Mouse (Mus musculus) stomach, embryonic 16.5 days (tissue): ENCODE measurements at regions not wholly inside any gene's neighbourhood (a gene's known extent, or its start where the extent isn't known, plus 50 kb on each side); places are given as distances from the start of the nearest gene placed in this dataset.

ENCODE experiments used
- ATAC-seq: fragments of 200-750 bp; cut with Nextera tagmentation; 2 replicates; pipeline ENCODE4 v1.8.0; 2017; ENCODE audit warnings: moderate number of reproducible peaks, moderate TSS enrichment; ENCODE audit not compliant: insufficient read depth, low FRiP score
- H3K27ac ChIP-seq: fragments of 300-500 bp; sonication (generic); 2 replicates; pipeline ENCODE4 v1.5.1; 2014; ENCODE audit warnings: low read length
- H3K27me3 ChIP-seq: fragments of 300-500 bp; sonication (generic); 2 replicates; pipeline ENCODE4 v1.6.1; 2014; ENCODE audit warnings: low read length, control low read depth, mixed read lengths; ENCODE audit not compliant: control insufficient read depth, insufficient read depth
- H3K36me3 ChIP-seq: fragments of 300-500 bp; sonication (generic); 2 replicates; pipeline ENCODE4 v1.6.1; 2014; ENCODE audit warnings: low read length; ENCODE audit not compliant: control insufficient read depth, insufficient read depth
- H3K4me1 ChIP-seq: fragments of 300-500 bp; sonication (generic); 2 replicates; pipeline ENCODE4 v1.6.1; 2014; ENCODE audit warnings: low read length, control low read depth, mixed read lengths; ENCODE audit not compliant: control insufficient read depth, insufficient read depth
- H3K4me2 ChIP-seq: fragments of 300-500 bp; sonication (generic); 2 replicates; pipeline ENCODE4 v1.6.1; 2014; ENCODE audit warnings: low read depth, low read length, mixed read lengths
- H3K4me3 ChIP-seq: fragments of 300-500 bp; sonication (generic); replicated peaks from 2 replicates; pipeline ENCODE4 v1.5.1; 2014; ENCODE audit warnings: mild to moderate bottlenecking, low read length
- H3K9ac ChIP-seq: fragments of 300-500 bp; sonication (generic); 2 replicates; pipeline ENCODE4 v1.6.1; 2014; ENCODE audit warnings: low read length
- H3K9me3 ChIP-seq: fragments of 300-500 bp; sonication (generic); replicated peaks from 2 replicates; pipeline ENCODE4 v1.6.1; 2016; ENCODE audit warnings: low read length, control low read depth; ENCODE audit not compliant: control insufficient read depth
- WGBS: fragments of 180-500 bp; shearing (Covaris S2); extraction: QIAGEN DNeasy Blood & Tissue Kit; methylation state at CpG from one replicate; pipeline ENCODE4 v1.1.7; 2014; 5-methylcytosine and 5-hydroxymethylcytosine counted together

DNA sequence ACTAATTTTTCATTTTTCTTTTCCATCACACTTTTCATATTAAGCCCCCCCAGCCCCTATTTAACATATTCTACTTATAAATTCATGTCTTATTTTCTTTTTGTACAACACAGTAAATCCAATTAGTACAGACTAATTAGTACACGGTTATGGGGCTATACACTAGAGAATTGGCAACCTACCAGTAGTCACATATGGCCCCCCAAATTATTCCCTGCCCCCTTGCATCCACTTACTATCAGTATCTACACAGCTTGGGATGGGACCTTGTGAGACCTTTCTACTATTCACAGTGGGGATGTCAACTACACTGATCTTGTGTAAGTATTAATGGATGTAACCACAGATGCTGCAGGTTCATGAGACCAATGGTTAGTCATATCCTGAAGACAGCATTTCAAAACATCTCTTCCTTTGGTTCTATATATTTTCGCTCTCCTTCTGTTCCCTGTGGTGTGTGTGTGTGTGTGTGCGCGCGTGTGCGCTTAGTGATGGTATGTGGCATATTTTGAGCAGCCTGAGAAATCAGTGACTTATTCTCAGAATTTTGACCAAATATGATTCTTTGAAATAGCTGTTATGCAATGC is 732.9 kb upstream of the Zeb2 start:
- Histone ChIP-seq H3K4me3 (no peak overlapping the region), H3K36me3 (no peaks in the 10 kb centered on the region), H3K4me2 (no peak overlapping the region), H3K9me3 (no peaks in the 10 kb centered on the region), H3K4me1 (no peaks in the 10 kb centered on the region), H3K9ac (no peak overlapping the region), H3K27me3 (no peaks in the 10 kb centered on the region), H3K27ac (no peak overlapping the region)
- 91% methylated on average over 6 of the region's 6 CpGs for WGBS
- no peak for ATAC-seq

DNA sequence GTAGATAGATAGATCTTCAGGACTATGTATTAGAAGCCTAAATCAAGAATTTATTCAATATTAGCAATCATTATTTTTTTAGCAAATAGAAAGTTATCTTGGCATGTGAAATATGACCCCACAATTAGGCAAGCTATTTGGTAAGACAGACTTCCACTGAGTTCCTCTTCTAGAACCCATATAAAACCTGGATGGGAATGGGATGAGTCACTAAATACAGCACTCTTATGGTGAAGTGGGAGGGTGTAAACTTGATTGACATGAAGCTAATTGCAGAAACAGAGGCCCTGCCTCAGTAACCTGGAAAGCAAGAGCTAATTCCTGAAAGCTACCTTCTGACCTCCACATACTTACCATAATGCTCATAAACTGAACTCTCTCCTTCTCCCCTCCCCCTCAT is 723.2 kb upstream of the Zeb2 start:
- H3K4me1 ChIP-seq: no peaks in the 10 kb centered on the region
- ATAC-seq: no peak
- H3K9ac ChIP-seq: no peak overlapping the region
- no peaks in the 10 kb centered on the region for H3K27me3 ChIP-seq
- H3K36me3 ChIP-seq: no peaks in the 10 kb centered on the region
- no peak overlapping the region for H3K27ac ChIP-seq
- H3K9me3 ChIP-seq: no peaks in the 10 kb centered on the region
- no peak overlapping the region for H3K4me3 ChIP-seq
- H3K4me2 ChIP-seq: no peak overlapping the region

DNA sequence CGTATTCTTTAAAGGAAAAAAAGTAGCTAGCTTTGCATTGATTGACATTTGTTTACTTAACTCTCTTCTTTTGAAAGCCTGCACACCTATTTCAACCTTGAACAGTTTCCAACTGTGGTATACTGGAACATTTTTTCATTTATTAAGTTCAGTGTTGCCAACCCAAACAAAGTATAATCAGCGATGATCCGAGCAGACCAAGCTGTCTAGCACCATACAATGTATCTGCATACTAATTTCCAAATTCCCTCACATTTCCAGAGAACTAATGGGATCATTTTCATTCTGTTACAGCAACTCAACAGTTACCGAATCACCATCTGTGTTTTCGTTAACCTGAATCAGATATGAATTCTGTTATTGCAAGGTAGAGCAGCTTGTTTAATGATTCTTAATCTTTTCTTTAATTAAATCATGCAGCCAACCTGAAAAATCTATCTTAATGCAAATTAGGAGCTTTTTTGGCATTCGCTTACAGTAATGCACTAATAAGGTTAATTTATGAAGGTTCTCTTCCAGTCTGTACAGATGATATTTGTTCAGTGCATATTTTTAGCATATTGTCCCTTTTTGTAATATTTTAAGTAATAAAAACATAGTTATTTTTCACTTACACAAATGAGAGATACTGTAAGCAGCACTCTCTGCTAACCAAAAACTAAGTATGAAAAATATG is 719.5 kb upstream of the Zeb2 start:
- Histone ChIP-seq H3K9me3 (no peaks in the 10 kb centered on the region), H3K9ac (no peak overlapping the region), H3K27ac (no peak overlapping the region), H3K4me3 (no peak overlapping the region), H3K4me1 (no peaks in the 10 kb centered on the region), H3K27me3 (no peaks in the 10 kb centered on the region), H3K36me3 (no peaks in the 10 kb centered on the region), H3K4me2 (no peak overlapping the region)
- 56% methylated on average over 6 of the region's 6 CpGs for WGBS
- ATAC-seq: no peak

DNA sequence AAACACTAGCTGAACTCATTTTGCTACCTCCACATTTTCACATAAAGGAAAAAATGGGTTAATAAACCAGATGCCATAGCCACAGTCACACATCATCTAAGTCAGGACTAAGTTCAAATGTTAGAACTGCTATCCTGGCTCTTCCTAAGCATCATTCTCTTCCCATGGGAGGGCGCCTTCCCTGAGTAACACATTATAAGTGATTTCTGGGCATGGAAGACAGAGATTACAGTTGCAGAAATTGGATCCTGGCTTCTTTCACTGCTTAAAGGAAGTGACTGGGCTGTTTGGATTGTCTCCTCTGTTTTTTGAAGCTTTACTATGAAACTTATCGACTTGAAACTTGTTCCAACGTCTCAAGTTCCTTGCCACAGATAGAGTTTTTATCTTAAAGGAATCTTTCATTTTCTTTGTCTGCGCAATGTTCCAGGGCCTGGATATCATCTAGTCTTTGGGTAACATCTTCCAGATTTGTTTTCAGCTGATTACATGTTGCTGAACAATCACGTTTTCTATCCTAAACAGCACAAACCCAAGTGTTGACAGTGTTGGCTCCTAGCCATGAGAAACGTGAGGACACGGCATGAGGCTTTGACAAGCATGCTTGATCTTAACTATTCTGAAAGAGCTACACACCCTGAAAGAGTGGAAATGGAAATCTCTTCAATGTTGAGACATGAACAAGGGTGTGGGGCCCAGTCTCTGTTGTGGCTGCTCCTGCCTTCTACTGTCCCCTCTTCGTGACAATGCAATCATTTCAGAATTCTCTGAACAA is 700.9 kb upstream of the Zeb2 start:
- ATAC-seq: no peak
- Histone ChIP-seq H3K4me2 (no peak overlapping the region), H3K4me1 (no peaks in the 10 kb centered on the region), H3K36me3 (no peaks in the 10 kb centered on the region), H3K27ac (no peak overlapping the region), H3K4me3 (no peak overlapping the region), H3K9me3 (no peaks in the 10 kb centered on the region), H3K9ac (no peak overlapping the region), H3K27me3 (no peaks in the 10 kb centered on the region)
- WGBS: 61% methylated on average over 8 of the region's 8 CpGs

DNA sequence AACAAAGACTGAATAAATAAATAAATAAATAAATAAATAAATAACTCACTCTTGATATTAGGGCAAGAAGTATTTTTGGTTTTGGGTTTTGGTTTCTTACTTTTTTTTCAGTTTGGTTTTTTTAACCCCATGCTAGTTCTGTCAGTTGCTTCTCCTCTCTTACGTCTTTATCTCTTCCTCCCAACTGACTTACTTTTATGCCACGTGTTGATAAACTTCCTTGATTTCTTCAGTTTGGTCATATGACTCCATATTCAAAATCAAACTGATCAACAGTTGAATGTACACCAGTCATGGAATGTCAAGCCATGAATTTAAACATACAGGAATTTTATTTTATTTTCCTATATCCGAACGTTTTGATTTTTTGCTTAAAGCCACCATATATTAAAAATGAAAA is 697.5 kb upstream of the Zeb2 start:
- Histone ChIP-seq H3K27ac (no peak overlapping the region), H3K9ac (no peak overlapping the region), H3K4me1 (no peaks in the 10 kb centered on the region), H3K36me3 (no peaks in the 10 kb centered on the region), H3K4me3 (no peak overlapping the region), H3K9me3 (no peaks in the 10 kb centered on the region), H3K4me2 (no peak overlapping the region), H3K27me3 (no peaks in the 10 kb centered on the region)
- WGBS: 89% methylated on average over 4 of the region's 4 CpGs
- ATAC-seq: no peak

DNA sequence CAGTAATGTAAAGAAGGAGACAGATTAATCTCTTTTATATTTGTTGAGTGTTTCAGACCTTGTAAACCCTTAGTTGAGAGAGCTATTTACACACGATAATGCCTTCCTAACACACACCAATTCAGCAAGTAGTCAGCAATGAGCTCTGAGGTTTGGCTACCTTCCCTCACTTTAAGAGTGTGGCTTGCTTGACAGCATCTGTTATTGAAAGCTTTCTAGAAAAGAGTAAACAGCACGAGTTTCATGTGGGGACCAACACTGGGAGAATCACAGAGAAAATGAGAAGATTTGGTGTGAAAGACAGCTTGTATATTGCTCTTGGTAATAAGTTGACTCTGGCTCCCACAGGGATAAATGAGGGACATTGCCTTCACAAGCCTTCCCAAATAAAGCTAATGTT is 688.1 kb upstream of the Zeb2 start:
- Histone ChIP-seq H3K9me3 (no peaks in the 10 kb centered on the region), H3K9ac (no peak overlapping the region), H3K4me3 (no peak overlapping the region), H3K27me3 (no peaks in the 10 kb centered on the region), H3K27ac (no peak overlapping the region), H3K4me2 (no peak overlapping the region), H3K4me1 (no peaks in the 10 kb centered on the region), H3K36me3 (no peaks in the 10 kb centered on the region)
- 31% methylated on average over 2 of the region's 2 CpGs for WGBS
- no peak for ATAC-seq

DNA sequence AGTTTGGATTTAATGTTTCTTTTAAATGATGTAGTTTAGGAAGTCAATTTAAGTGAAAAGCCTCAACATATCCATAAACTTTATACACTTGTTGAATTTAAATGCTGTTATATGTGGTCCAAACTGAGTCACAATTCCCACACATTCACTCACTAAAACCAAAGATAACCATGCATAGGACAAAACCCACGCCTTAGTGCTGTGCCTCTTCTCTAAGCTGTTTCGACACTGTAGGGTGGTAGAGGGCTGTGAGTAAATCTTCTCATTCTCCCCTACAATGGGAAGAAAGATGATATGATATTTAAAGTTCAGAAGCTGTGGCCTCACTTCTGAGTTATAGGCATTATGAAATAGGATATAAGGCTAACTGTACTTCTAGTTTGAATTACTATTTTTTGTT is 682.9 kb upstream of the Zeb2 start:
- H3K27me3 ChIP-seq: no peaks in the 10 kb centered on the region
- no peak overlapping the region for H3K27ac ChIP-seq
- H3K4me3 ChIP-seq: no peak overlapping the region
- H3K9ac ChIP-seq: no peak overlapping the region
- H3K36me3 ChIP-seq: no peaks in the 10 kb centered on the region
- no peak overlapping the region for H3K4me2 ChIP-seq
- no peaks in the 10 kb centered on the region for H3K4me1 ChIP-seq
- H3K9me3 ChIP-seq: no peaks in the 10 kb centered on the region
- no peak for ATAC-seq
- 83% methylated on average over 2 of the region's 2 CpGs for WGBS

DNA sequence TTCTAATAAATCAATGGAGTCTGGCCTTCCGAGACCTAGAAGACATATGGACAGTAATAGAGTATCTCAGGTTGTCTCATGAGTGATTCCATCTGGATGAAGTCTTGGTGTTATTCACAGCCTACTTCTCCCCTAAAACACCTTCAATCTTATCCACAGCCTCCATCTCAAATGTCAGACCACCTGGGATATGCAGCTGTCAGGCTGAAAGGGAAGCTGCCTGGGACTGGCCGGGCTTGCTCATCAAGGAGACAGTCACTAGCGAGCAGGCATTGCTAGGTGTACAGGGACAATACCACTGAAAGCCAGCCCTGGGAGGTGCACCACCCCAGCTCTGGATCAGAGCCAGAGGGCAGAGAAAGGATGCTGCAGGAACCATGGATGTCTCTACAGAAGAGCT is 676.4 kb upstream of the Zeb2 start:
- no peaks in the 10 kb centered on the region for H3K9me3 ChIP-seq
- no peak overlapping the region for H3K4me3 ChIP-seq
- no peaks in the 10 kb centered on the region for H3K27me3 ChIP-seq
- no peaks in the 10 kb centered on the region for H3K36me3 ChIP-seq
- no peaks in the 10 kb centered on the region for H3K4me1 ChIP-seq
- no peak for ATAC-seq
- H3K4me2 ChIP-seq: no peak overlapping the region
- no peak overlapping the region for H3K27ac ChIP-seq
- WGBS: 47% methylated on average over 3 of the region's 3 CpGs
- no peak overlapping the region for H3K9ac ChIP-seq

DNA sequence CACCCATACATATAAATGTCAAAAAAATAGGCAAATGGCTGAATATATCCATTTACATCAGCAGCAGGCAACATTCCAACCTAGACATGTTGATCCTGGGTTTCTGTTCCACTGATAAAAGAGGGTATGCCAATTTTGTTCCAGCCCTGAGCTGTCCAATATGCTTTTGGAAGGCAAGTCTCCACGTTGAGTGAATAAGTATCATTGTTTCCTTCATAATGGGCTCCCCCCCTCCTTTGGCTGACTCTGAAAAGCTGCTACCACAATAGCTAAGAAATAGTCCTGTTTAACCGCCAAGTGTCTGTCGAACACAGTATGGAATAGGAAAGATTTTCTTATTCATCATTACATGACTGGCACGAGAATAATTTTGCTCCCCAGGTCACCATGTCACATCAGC is 672.5 kb upstream of the Zeb2 start:
- WGBS: 68% methylated on average over 4 of the region's 4 CpGs
- Histone ChIP-seq H3K27ac (no peak overlapping the region), H3K9ac (no peak overlapping the region)

More for the DNA sequence above, 672.5 kb upstream of the Zeb2 start:
- ATAC-seq: no peak
- Histone ChIP-seq H3K36me3 (no peaks in the 10 kb centered on the region), H3K27me3 (no peaks in the 10 kb centered on the region), H3K9me3 (no peaks in the 10 kb centered on the region), H3K4me2 (no peak overlapping the region), H3K4me1 (0 out of 2 replicates have a peak, but pooled peaks cover 4% of the 10 kb centered on the region), H3K4me3 (no peak overlapping the region)
